Mouse (Mus musculus) MEL (cell line): ENCODE data around the gene Ikzf1.

Experiments
- CHD2 ChIP-seq: IDR thresholded peaks from 2 replicates; pipeline ENCODE4 v1.6.1; 2011; ENCODE audit warnings: low read length, improper control_type of control experiment
- CTCF ChIP-seq, 3 experiments: IDR thresholded peaks in 2 of 3; conservative IDR thresholded peaks in 1 of 3; 2 replicates each; pipeline ENCODE4 v1.5.1; 2011 to 2012; ENCODE audit warnings: low read length in 3 of 3, low read depth in 2 of 3, mild to moderate bottlenecking in 2 of 3, improper control_type of control experiment in 1 of 3, inconsistent platforms in 1 of 3, mixed read lengths in 1 of 3, moderate library complexity in 1 of 3; ENCODE audit not compliant: control insufficient read depth in 1 of 3, insufficient read depth in 1 of 3, poor library complexity in 1 of 3, severe bottlenecking in 1 of 3
- ETS1 ChIP-seq: IDR thresholded peaks from 2 replicates; pipeline ENCODE4 v1.6.1; 2012; ENCODE audit warnings: low read depth, mild to moderate bottlenecking, inconsistent platforms, low read length, improper control_type of control experiment, moderate library complexity
- RAD21 ChIP-seq: IDR thresholded peaks from 2 replicates; pipeline ENCODE4 v1.6.1; 2011; ENCODE audit warnings: mild to moderate bottlenecking, low read depth, low read length, improper control_type of control experiment
- ZKSCAN1 ChIP-seq: IDR thresholded peaks from 2 replicates; pipeline ENCODE4 v1.6.1; 2012; ENCODE audit warnings: low read depth, mild to moderate bottlenecking, inconsistent platforms, low read length, improper control_type of control experiment, moderate library complexity

DNA sequence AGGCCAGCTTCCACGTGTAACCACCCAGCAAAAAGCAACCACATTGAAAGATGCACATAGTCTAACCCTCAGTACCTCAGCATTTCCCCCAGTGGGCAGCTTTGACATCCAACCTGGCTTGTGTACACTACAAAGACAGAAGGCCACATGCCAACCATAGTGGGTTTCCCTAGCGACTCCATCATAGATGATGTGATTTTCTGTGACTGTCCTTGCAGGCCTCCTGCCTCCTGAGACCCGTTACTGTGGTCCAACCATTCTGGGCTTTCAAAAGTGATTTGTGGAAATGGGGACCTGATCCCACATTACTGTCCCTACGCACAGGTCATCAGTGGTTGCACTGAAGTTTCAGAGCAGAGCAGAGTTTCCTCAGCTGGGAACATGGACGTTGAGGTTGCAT is 90.1 kb downstream of the Ikzf1 start:
- TF ChIP-seq CTCF (IDR thresholded peaks at IDR 0.05 in 2 of 3, conservative IDR thresholded peaks at IDR 0.05 in 1 of 3; ENCODE audit: control insufficient read depth in 1 of 3, insufficient read depth in 1 of 3, low read depth in 2 of 3, low read length in 3 of 3, poor library complexity in 1 of 3, severe bottlenecking in 1 of 3) = no peak
- no peak for TF ChIP-seq ZKSCAN1
- TF ChIP-seq CHD2 = no peak
- TF ChIP-seq RAD21 = no peak
- no peak for TF ChIP-seq ETS1
